Mouse (Mus musculus): Measurements from ENCODE around the gene Bpnt1.

Bpnt1 gene

GRCm38 (mm10) chr1:185404021-185404420, 72.1 kb downstream of the Bpnt1 start:
- DNase-seq (ENCODE audit: low read depth, low spot score), result peak; percentile 71

GRCm38 (mm10) chr1:185405921-185406320, 74.0 kb downstream of the Bpnt1 start:
- peak; percentile 10 for DNase-seq (ENCODE audit: low read depth, low spot score)

Data from brain, adult 2 months (tissue).